14 mouse cellular contexts compared by ENCODE assay signal in genomic region chr13:59505867-59506266, GRCm38 (mm10).
A peak's percentile ranks its signal among the peaks of the same experiment; 100 is the strongest.
DNase-seq lines count a peak whose midpoint lies in the region; ATAC-seq and TF ChIP-seq lines count a peak whose summit lies in the region.
"Had no signal": no experiment of that assay in that cellular context is flagged by ENCODE, and none has a peak within 500 bp of the region (broad histone marks: within the 10 kb centered on the region; RNA-seq: fewer than 3 reads in every experiment).

No protein-coding gene starts in this region.

- no peaks in the 10 kb centered on the region for H3K9me3 ChIP-seq in forebrain, embryonic 16.5 days (ENCODE audit: control insufficient read depth, low read length)
- H3K9me3 ChIP-seq in forebrain, embryonic 12.5 days, result no peaks in the 10 kb centered on the region
- H3K9me3 ChIP-seq in lung, postnatal 0 days (ENCODE audit: low read length), result no peaks in the 10 kb centered on the region
- H3K9me3 ChIP-seq: limb, embryonic 15.5 days; neural tube, embryonic 13.5 days had no signal

- 65% methylated on average over 4 of the region's 4 CpGs for WGBS in forebrain, embryonic 16.5 days
- 89% methylated on average over 4 of the region's 4 CpGs for WGBS in forebrain, embryonic 12.5 days
- WGBS in lung, postnatal 0 days, result 78% methylated on average over 4 of the region's 4 CpGs

- ATAC-seq in forebrain, embryonic 16.5 days, result peak; percentile 62
- no peak for ATAC-seq in forebrain, embryonic 12.5 days (ENCODE audit: low FRiP score)
- no peak for ATAC-seq in CD4-positive, CD25-positive, alpha-beta regulatory T cell, adult 4 months
- no peak for ATAC-seq in lung, postnatal 0 days

- peak; percentile 43 for DNase-seq in right cerebral cortex, adult 18-20 months
- DNase-seq in right cerebral cortex, postnatal 4 days, result no peak
- peak; percentile 64 for DNase-seq in cerebellum, postnatal 25 days
- no peak for DNase-seq in spleen, adult 12 weeks (ENCODE audit: low spot score)
- DNase-seq in lung, postnatal 0 days (ENCODE audit: low spot score), result no peak
- DNase-seq: adrenal gland, postnatal 14 days; B cell, adult 2 months; kidney, adult 8-10 months; lung, embryonic 14.5 days had no signal

- peaks cover 7% of the 10 kb centered on the region; the same call in 1 of the 2 replicates for H3K4me1 ChIP-seq in forebrain, embryonic 16.5 days (replicated peaks; ENCODE audit: control insufficient read depth, insufficient read depth, low read length)
- no peaks in the 10 kb centered on the region for H3K4me1 ChIP-seq in forebrain, embryonic 12.5 days
- H3K4me1 ChIP-seq in lung, postnatal 0 days (ENCODE audit: insufficient read depth, low read depth, low read length), result peaks cover 10% of the 10 kb centered on the region; the same call in 1 of the 2 replicates
- H3K4me1 ChIP-seq: limb, embryonic 15.5 days; neural tube, embryonic 13.5 days had no signal

- H3K4me3 ChIP-seq in forebrain, embryonic 16.5 days (replicated peaks; ENCODE audit: low read length), result no peak overlapping the region
- H3K4me3 ChIP-seq in forebrain, embryonic 12.5 days (replicated peaks), result no peak overlapping the region
- no peak overlapping the region for H3K4me3 ChIP-seq in lung, postnatal 0 days (ENCODE audit: low read depth, low read length)
- H3K4me3 ChIP-seq: limb, embryonic 15.5 days; neural tube, embryonic 13.5 days had no signal

- H3K36me3 ChIP-seq in forebrain, embryonic 16.5 days (ENCODE audit: control insufficient read depth, insufficient read depth), result peaks cover 2% of the 10 kb centered on the region; the same call in 1 of the 2 replicates
- peaks cover 18% of the 10 kb centered on the region for H3K36me3 ChIP-seq in forebrain, embryonic 12.5 days (replicated peaks)
- H3K36me3 ChIP-seq in lung, postnatal 0 days (ENCODE audit: insufficient read depth, low read length), result no peaks in the 10 kb centered on the region

- no peak overlapping the region for H3K27ac ChIP-seq in forebrain, embryonic 16.5 days (ENCODE audit: low read length)
- no peak overlapping the region for H3K27ac ChIP-seq in forebrain, embryonic 12.5 days
- H3K27ac ChIP-seq in lung, postnatal 0 days (ENCODE audit: low read length), result no peak overlapping the region
- H3K27ac ChIP-seq: limb, embryonic 15.5 days; neural tube, embryonic 13.5 days had no signal

- H3K4me2 ChIP-seq in forebrain, embryonic 16.5 days (ENCODE audit: low read length), result no peak overlapping the region
- H3K4me2 ChIP-seq in forebrain, embryonic 12.5 days, result no peak overlapping the region
- no peak overlapping the region for H3K4me2 ChIP-seq in lung, postnatal 0 days (replicated peaks; ENCODE audit: low read depth, low read length)
- H3K4me2 ChIP-seq: limb, embryonic 15.5 days; lung, embryonic 14.5 days; neural tube, embryonic 13.5 days had no signal

- no peak overlapping the region for H3K9ac ChIP-seq in forebrain, embryonic 16.5 days (replicated peaks; ENCODE audit: low read depth, low read length)
- no peak overlapping the region for H3K9ac ChIP-seq in forebrain, embryonic 12.5 days
- H3K9ac ChIP-seq in lung, postnatal 0 days (replicated peaks; ENCODE audit: low read depth), result no peak overlapping the region
- H3K9ac ChIP-seq: limb, embryonic 15.5 days; lung, embryonic 14.5 days; neural tube, embryonic 13.5 days had no signal

- TF ChIP-seq EP300 in lung, postnatal 0 days (IDR thresholded peaks at IDR 0.05), result no peak

- no peaks in the 10 kb centered on the region for H3K27me3 ChIP-seq in forebrain, embryonic 16.5 days (replicated peaks; ENCODE audit: control insufficient read depth, insufficient read depth, low read length)
- no peaks in the 10 kb centered on the region for H3K27me3 ChIP-seq in forebrain, embryonic 12.5 days
- no peaks in the 10 kb centered on the region for H3K27me3 ChIP-seq in lung, postnatal 0 days (replicated peaks; ENCODE audit: insufficient read depth, low read length)
- H3K27me3 ChIP-seq: limb, embryonic 15.5 days; neural tube, embryonic 13.5 days had no signal

- TF ChIP-seq CTCF in lung, postnatal 0 days (IDR thresholded peaks at IDR 0.05), result no peak

Comparison
In these comparisons a context has a peak if more than half of its experiments do, and no peak if none do; other contexts are left out.
1. DNase-seq: peak in right cerebral cortex, adult 18-20 months (single experiment) and cerebellum, postnatal 25 days (2 of 2); none in right cerebral cortex, postnatal 4 days (single experiment), spleen, adult 12 weeks (single experiment) and lung, postnatal 0 days (single experiment).